Mouse (Mus musculus) stomach, postnatal 0 days (tissue): ENCODE data around the gene Adgrb2. TPM values are rescaled to one million over a fixed set of nuclear protein-coding genes. Genes with fewer than 3 reads are reported as not detected.

ENCODE experiments used
- ATAC-seq: fragments of 200-750 bp; cut with Nextera tagmentation; 2 replicates; pipeline ENCODE4 v1.8.0; 2017; ENCODE audit not compliant: low FRiP score, low TSS enrichment
- DNase-seq: peaks from one replicate; pipeline ENCODE4 v3.0.0-alpha.2; 2016; ENCODE audit warnings: low spot score
- H3K27ac ChIP-seq: fragments of 300-500 bp; sonication (generic); replicated peaks from 2 replicates; pipeline ENCODE4 v1.5.1; 2014; ENCODE audit warnings: mild to moderate bottlenecking, control low read depth
- H3K27me3 ChIP-seq: fragments of 300-500 bp; sonication (generic); 2 replicates; pipeline ENCODE4 v1.6.1; 2014; ENCODE audit warnings: low read length; ENCODE audit not compliant: control insufficient read depth, insufficient read depth
- H3K36me3 ChIP-seq: fragments of 300-500 bp; sonication (generic); 2 replicates; pipeline ENCODE4 v1.6.1; 2014; ENCODE audit warnings: low read length, mixed read lengths; ENCODE audit not compliant: control insufficient read depth, insufficient read depth
- H3K4me1 ChIP-seq: fragments of 300-500 bp; sonication (generic); replicated peaks from 2 replicates; pipeline ENCODE4 v1.6.1; 2014; ENCODE audit warnings: antibody characterized with exemption; ENCODE audit not compliant: control insufficient read depth, insufficient read depth
- H3K4me2 ChIP-seq: fragments of 300-500 bp; sonication (generic); replicated peaks from 2 replicates; pipeline ENCODE4 v1.6.1; 2014; ENCODE audit warnings: low read depth, mild to moderate bottlenecking, control low read depth, moderate library complexity
- H3K4me3 ChIP-seq: fragments of 300-500 bp; sonication (generic); 2 replicates; pipeline ENCODE4 v1.5.1; 2014; ENCODE audit warnings: low read depth, low read length, control low read depth
- H3K9ac ChIP-seq: fragments of 300-500 bp; sonication (generic); 2 replicates; pipeline ENCODE4 v1.6.1; 2014; ENCODE audit warnings: mild to moderate bottlenecking, low read length, control low read depth, mixed read lengths
- H3K9me3 ChIP-seq: fragments of 300-500 bp; sonication (generic); 2 replicates; pipeline ENCODE4 v1.6.1; 2016; ENCODE audit warnings: low read length; ENCODE audit not compliant: control insufficient read depth
- CTCF ChIP-seq: IDR thresholded peaks from 2 replicates; pipeline ENCODE4 v1.5.1; 2016; ENCODE audit warnings: antibody characterized with exemption, low read depth, mild to moderate bottlenecking, moderate library complexity
- EP300 ChIP-seq: optimal IDR thresholded peaks from 2 replicates; pipeline ENCODE3; 2016; ENCODE audit warnings: antibody characterized with exemption
- WGBS: fragments of 180-500 bp; shearing (Covaris S2); extraction: QIAGEN DNeasy Blood & Tissue Kit; methylation state at CpG from one replicate; pipeline ENCODE4 v1.1.7; 2014; 5-methylcytosine and 5-hydroxymethylcytosine counted together
- polyA plus RNA-seq: library from polyadenylated mRNA; unstranded; fragments of >200 nt; fragmentation: Nextera tagmentation; extraction: Ambion mirVana; gene quantifications from 2 replicates; pipeline ENCODE4 v1.2.1, GENCODE M21; 2015

The Adgrb2 gene
- polyA plus RNA-seq, 1 experiment from 2014 or later = 0.49 TPM

GRCm38 (mm10) chr4:130023511-130024231 is 39.0 kb downstream of the Adgrb2 start:
- H3K36me3 ChIP-seq = no peaks in the 10 kb centered on the region

DNA sequence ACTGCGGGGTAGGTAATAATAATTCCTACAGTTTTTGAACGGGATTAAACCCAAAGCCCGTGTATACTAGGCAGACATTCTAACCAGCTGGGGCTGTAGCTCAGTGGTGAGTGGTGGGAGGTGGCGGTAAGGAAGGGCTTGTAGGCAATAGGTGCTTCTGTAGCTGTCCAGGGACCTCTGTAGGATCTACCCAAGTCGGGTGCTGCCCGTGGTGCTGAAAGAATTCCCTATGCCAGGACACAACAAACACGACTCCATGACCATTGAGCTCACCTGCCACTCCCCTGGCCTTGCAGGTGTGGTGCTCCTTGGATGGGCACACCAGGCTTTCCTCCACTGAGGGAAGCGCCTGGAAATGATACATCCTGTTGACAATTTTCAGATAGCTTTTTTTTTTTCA is 40.9 kb downstream of the Adgrb2 start:
- DNase-seq = no peak
- no peak overlapping the region for H3K4me2 ChIP-seq
- TF ChIP-seq EP300 = no peak
- no peak for TF ChIP-seq CTCF
- ATAC-seq = no peak
- no peak overlapping the region for H3K9ac ChIP-seq
- no peaks in the 10 kb centered on the region for H3K4me1 ChIP-seq
- H3K9me3 ChIP-seq = no peaks in the 10 kb centered on the region
- no peak overlapping the region for H3K27ac ChIP-seq
- no peaks in the 10 kb centered on the region for H3K36me3 ChIP-seq
- H3K27me3 ChIP-seq = no peaks in the 10 kb centered on the region
- 44% methylated on average over 8 of the region's 8 CpGs for WGBS
- no peak overlapping the region for H3K4me3 ChIP-seq

More at GRCm38 (mm10) chr4:130023511-130024231, 39.0 kb downstream of the Adgrb2 start:
- Histone ChIP-seq H3K9me3 (no peaks in the 10 kb centered on the region), H3K27me3 (no peaks in the 10 kb centered on the region), H3K4me2 (no peak overlapping the region), H3K4me3 (no peak overlapping the region), H3K9ac (no peak overlapping the region), H3K4me1 (no peaks in the 10 kb centered on the region), H3K27ac (0 out of 2 replicates have a peak overlapping the region, but pooled peaks have one; percentile 30)
- TF ChIP-seq EP300 = no peak
- TF ChIP-seq CTCF = no peak
- no peak for DNase-seq
- no peak for ATAC-seq
- WGBS = 57% methylated on average over 10 of the region's 10 CpGs

DNA sequence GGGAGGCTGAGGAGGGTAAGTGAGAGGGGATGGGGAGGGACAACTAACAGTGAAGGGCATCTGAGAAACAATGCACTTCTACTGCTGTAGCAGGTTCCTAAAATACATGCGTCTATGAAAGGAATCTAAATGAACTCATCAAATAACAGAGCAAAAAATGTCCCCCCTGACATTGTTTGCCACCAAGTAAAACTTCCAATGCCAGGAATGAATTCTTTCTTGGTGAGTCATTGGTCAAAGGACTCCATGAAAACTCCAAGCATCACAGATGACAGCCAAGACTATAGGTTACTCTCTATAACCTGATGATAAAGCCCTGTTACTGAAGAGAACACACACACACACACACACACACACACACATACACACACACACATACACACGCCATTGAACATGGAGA is 46.5 kb downstream of the Adgrb2 start:
- Histone ChIP-seq H3K9me3 (no peaks in the 10 kb centered on the region), H3K9ac (no peak overlapping the region), H3K4me3 (no peak overlapping the region), H3K27ac (no peak overlapping the region), H3K4me2 (no peak overlapping the region), H3K4me1 (no peaks in the 10 kb centered on the region), H3K27me3 (no peaks in the 10 kb centered on the region), H3K36me3 (no peaks in the 10 kb centered on the region)
- no peak for DNase-seq
- no peak for ATAC-seq
- WGBS = 80% methylated on average over 2 of the region's 2 CpGs
- TF ChIP-seq EP300 = no peak
- no peak for TF ChIP-seq CTCF

- ATAC-seq (no peak), DNase-seq (no peak)
- Histone ChIP-seq H3K4me1 (peaks cover 3% of the 10 kb centered on the region; the same call in 1 of the 2 replicates), H3K27me3 (no peaks in the 10 kb centered on the region), H3K27ac (no peak overlapping the region), H3K9me3 (no peaks in the 10 kb centered on the region), H3K9ac (no peak overlapping the region), H3K4me3 (no peak overlapping the region), H3K36me3 (no peaks in the 10 kb centered on the region), H3K4me2 (no peak overlapping the region)
- TF ChIP-seq EP300 (no peak), CTCF (no peak)
- WGBS = 58% methylated on average over 7 of the region's 7 CpGs
Measured at GRCm38 (mm10) chr4:130033496-130033895, 48.8 kb downstream of the Adgrb2 start.

GRCm38 (mm10) chr4:130036112-130036511 is 51.4 kb downstream of the Adgrb2 start:
- Histone ChIP-seq H3K9me3 (no peaks in the 10 kb centered on the region), H3K4me2 (peak overlapping the region; percentile 37), H3K9ac (peak overlapping the region; percentile 43; the same call in 1 of the 2 replicates), H3K4me1 (peaks cover 3% of the 10 kb centered on the region; the same call in 1 of the 2 replicates), H3K27me3 (no peaks in the 10 kb centered on the region), H3K36me3 (no peaks in the 10 kb centered on the region), H3K27ac (peak overlapping the region; percentile 90), H3K4me3 (no peak overlapping the region)
- TF ChIP-seq CTCF (peak; percentile 91), EP300 (no peak)
- ATAC-seq (peak; percentile 48), DNase-seq (peak; percentile 65)
- WGBS = 4% methylated on average over 8 of the region's 8 CpGs

DNA sequence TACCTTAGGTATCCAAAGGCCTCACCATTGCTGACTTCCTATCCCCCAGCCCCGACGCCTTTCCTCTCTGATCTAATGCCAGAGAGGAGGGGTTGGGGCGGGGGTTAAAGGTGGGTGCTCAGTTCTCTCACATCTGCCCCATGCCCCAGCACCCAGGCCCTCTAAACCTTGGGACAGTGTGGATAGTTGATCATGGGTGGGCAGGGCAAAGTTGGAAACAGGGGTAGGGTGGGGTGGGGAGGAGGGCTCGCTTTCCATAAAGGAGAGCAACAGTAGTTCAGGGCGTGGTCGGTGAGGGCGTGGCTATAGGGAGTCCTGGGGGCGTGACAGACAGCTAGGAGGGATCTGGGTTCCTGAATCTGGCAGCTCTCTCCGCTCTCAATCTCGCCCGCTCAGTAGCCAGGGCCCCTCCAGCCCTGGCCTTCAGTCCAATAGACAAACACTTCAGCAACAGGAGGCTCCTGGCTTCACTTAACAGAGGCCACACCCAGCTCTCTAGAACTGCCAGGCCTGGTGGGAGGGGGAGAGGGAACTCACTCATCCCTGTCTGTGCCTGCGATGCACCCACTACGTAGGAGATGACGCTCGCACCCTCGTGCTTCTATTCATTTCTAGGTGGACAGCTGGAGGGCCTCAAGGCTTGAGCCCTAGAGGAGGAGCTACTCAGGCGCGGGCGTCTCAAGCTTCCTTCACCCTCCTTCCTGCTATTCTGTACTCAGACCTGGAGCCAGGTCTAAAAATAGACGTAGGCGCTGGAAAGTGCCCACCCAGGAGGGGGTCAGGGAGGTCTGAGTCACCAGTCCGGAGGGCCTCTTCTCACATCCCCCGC is 52.1 kb downstream of the Adgrb2 start:
- TF ChIP-seq EP300 (no peak), CTCF (peak; percentile 5; the same call in 1 of the 2 replicates)
- Histone ChIP-seq H3K4me3 (no peak overlapping the region), H3K9ac (peak overlapping the region; percentile 43), H3K4me1 (peaks cover 3% of the 10 kb centered on the region; the same call in 1 of the 2 replicates), H3K4me2 (peak overlapping the region; percentile 37), H3K36me3 (no peaks in the 10 kb centered on the region), H3K27ac (peak overlapping the region; percentile 90), H3K27me3 (no peaks in the 10 kb centered on the region), H3K9me3 (no peaks in the 10 kb centered on the region)
- ATAC-seq (peak; percentile 95), DNase-seq (peak; percentile 75)
- WGBS = 3% methylated on average over 23 of the region's 23 CpGs
